Mouse (Mus musculus) forebrain, embryonic 12.5 days (tissue): ENCODE data around the gene Scmh1. TPM values are rescaled to one million over a fixed set of nuclear protein-coding genes. Genes with fewer than 3 reads are reported as not detected.

Source experiments
- ATAC-seq: fragments of 200-750 bp; cut with Nextera tagmentation; 2 replicates; pipeline ENCODE4 v1.8.0; 2017; ENCODE audit warnings: moderate TSS enrichment; ENCODE audit not compliant: low FRiP score
- H3K27ac ChIP-seq: fragments of 300-500 bp; sonication (generic); 2 replicates; pipeline ENCODE4 v1.5.1; 2016; ENCODE audit warnings: mild to moderate bottlenecking
- H3K27me3 ChIP-seq: fragments of 300-500 bp; sonication (generic); 2 replicates; pipeline ENCODE4 v1.6.1; 2016; ENCODE audit warnings: mild to moderate bottlenecking
- H3K36me3 ChIP-seq: fragments of 300-500 bp; sonication (generic); replicated peaks from 2 replicates; pipeline ENCODE4 v1.6.1; 2016; ENCODE audit warnings: mild to moderate bottlenecking
- H3K4me1 ChIP-seq: fragments of 300-500 bp; sonication (generic); 2 replicates; pipeline ENCODE4 v1.6.1; 2016
- H3K4me2 ChIP-seq: fragments of 300-500 bp; sonication (generic); 2 replicates; pipeline ENCODE4 v1.6.1; 2016; ENCODE audit warnings: mild to moderate bottlenecking, moderate library complexity
- H3K4me3 ChIP-seq: fragments of 300-500 bp; sonication (generic); replicated peaks from 2 replicates; pipeline ENCODE4 v1.5.1; 2016; ENCODE audit warnings: mild to moderate bottlenecking
- H3K9ac ChIP-seq: fragments of 300-500 bp; sonication (generic); 2 replicates; pipeline ENCODE4 v1.6.1; 2016; ENCODE audit warnings: mild to moderate bottlenecking
- H3K9me3 ChIP-seq: fragments of 300-500 bp; sonication (generic); 2 replicates; pipeline ENCODE4 v1.6.1; 2016
- WGBS: fragments of 180-500 bp; shearing (Covaris S2); methylation state at CpG from one replicate; pipeline ENCODE4 v1.1.7; 2016; 5-methylcytosine and 5-hydroxymethylcytosine counted together
- polyA plus RNA-seq: library from polyadenylated mRNA; unstranded; fragments of >200 nt; fragmentation: Nextera tagmentation; extraction: Ambion mirVana; gene quantifications from 2 replicates; pipeline ENCODE4 v1.2.1, GENCODE M21; 2016

Scmh1 gene
- polyA plus RNA-seq, 1 experiment from 2014 or later = 44.6 TPM

GRCm38 (mm10) chr4:120569486-120570437 lies 164.7 kb downstream of the Scmh1 start, which contains the start of gene Ctps:
TSS of gene Ctps (minus strand) at chr4:120570276.
- Histone ChIP-seq H3K36me3 (peaks cover 11% of the 10 kb centered on the region), H3K27me3 (peaks cover 4% of the 10 kb centered on the region; the same call in 1 of the 2 replicates), H3K9me3 (no peaks in the 10 kb centered on the region), H3K4me2 (peak within 1 kb of the TSS; percentile 64), H3K27ac (peak within 1 kb of the TSS; percentile 95), H3K4me1 (peaks cover 23% of the 10 kb centered on the region), H3K9ac (peak within 1 kb of the TSS; percentile 91), H3K4me3 (peak within 1 kb of the TSS; percentile 81)
- peak; percentile 97 for ATAC-seq
- under 1% methylated on average over 91 of the region's 97 CpGs for WGBS

- Histone ChIP-seq H3K4me1 (peaks cover 23% of the 10 kb centered on the region), H3K9ac (peak overlapping the region; percentile 91), H3K4me3 (peak overlapping the region; percentile 81), H3K9me3 (no peaks in the 10 kb centered on the region), H3K27ac (peak overlapping the region; percentile 95), H3K27me3 (peaks cover 4% of the 10 kb centered on the region; the same call in 1 of the 2 replicates), H3K36me3 (0 out of 2 replicates have a peak, but pooled peaks cover 6% of the 10 kb centered on the region), H3K4me2 (peak overlapping the region; percentile 64)
- peak; percentile 72 for ATAC-seq
- 3% methylated on average over 27 of the region's 27 CpGs for whole genome bisulfite sequencing
These were observed 165.5 kb downstream of the Scmh1 start for GRCm38 (mm10) chr4:120570438-120571069.

DNA sequence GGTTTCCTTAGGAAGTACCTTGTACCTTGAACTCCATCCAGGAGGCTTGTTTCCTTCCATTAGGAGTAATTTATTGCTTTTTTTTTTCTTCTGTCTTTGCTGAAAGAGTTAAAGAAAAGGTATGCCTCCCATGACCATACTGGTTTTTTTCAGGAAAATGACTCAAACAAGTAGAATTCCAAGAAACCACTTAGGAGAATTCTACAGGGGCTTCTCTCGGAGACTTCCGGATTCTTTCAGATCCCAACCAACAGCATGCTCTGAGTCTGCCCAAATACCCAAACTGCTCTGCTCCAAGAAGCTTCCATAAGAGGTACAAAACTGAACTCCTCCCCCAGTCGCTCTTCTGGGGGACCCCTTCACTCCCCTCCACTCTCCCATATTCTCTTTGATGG lies 166.0 kb downstream of the Scmh1 start:
- WGBS = 82% methylated on average over 3 of the region's 3 CpGs

GRCm38 (mm10) chr4:120571691-120572090 lies 166.6 kb downstream of the Scmh1 start:
- H3K27me3 ChIP-seq = peaks cover 4% of the 10 kb centered on the region; the same call in 1 of the 2 replicates
- H3K4me1 ChIP-seq = peaks cover 23% of the 10 kb centered on the region
- H3K9ac ChIP-seq = no peak overlapping the region
- 73% methylated on average over 3 of the region's 3 CpGs for WGBS
- no peaks in the 10 kb centered on the region for H3K9me3 ChIP-seq
- 0 out of 2 replicates have a peak, but pooled peaks cover 1% of the 10 kb centered on the region for H3K36me3 ChIP-seq
- no peak overlapping the region for H3K27ac ChIP-seq
- no peak overlapping the region for H3K4me2 ChIP-seq
- H3K4me3 ChIP-seq = no peak overlapping the region
- no peak for ATAC-seq

More for the DNA sequence above, 166.0 kb downstream of the Scmh1 start:
- ATAC-seq = no peak
- peaks cover 23% of the 10 kb centered on the region for H3K4me1 ChIP-seq
- 0 out of 2 replicates have a peak overlapping the region, but pooled peaks have one; percentile 95 for H3K27ac ChIP-seq
- H3K4me2 ChIP-seq = peak overlapping the region; percentile 64
- H3K27me3 ChIP-seq = peaks cover 4% of the 10 kb centered on the region; the same call in 1 of the 2 replicates
- peak overlapping the region; percentile 91; the same call in 1 of the 2 replicates for H3K9ac ChIP-seq
- no peaks in the 10 kb centered on the region for H3K9me3 ChIP-seq
- 0 out of 2 replicates have a peak, but pooled peaks cover 6% of the 10 kb centered on the region for H3K36me3 ChIP-seq
- peak overlapping the region; percentile 81; the same call in 1 of the 2 replicates for H3K4me3 ChIP-seq

Other genes starting within 250 kb of the Scmh1 start
- gene Edn2, start 244.1 kb upstream of the Scmh1 start, polyA plus RNA-seq = 0.22 TPM in 1 of 2 replicates, not detected in the other
- 0.96 and 1.1 TPM in 2 replicates for gene Foxo6, start 117.9 kb upstream of the Scmh1 start, polyA plus RNA-seq
- gene Slfnl1, start 127.0 kb downstream of the Scmh1 start, polyA plus RNA-seq = not detected in 2 replicates
- gene Ctps, start 165.0 kb downstream of the Scmh1 start, polyA plus RNA-seq = 128 and 132 TPM in 2 replicates
- gene Gm8439, start 183.5 kb downstream of the Scmh1 start, polyA plus RNA-seq = not detected in 2 replicates